Mouse (Mus musculus) layer of hippocampus, postnatal 25 days (tissue): ENCODE results near the gene Vmn2r107. TPM values are rescaled to one million over a fixed set of nuclear protein-coding genes. Genes with fewer than 3 reads are reported as not detected.

Experiments
- DNase-seq, 2 experiments: peaks; one replicate each; pipeline ENCODE4 v3.0.0; 2022; ENCODE audit warnings: mixed read lengths in 2 of 2, low spot score in 1 of 2; ENCODE audit errors: extremely low spot score in 1 of 2
- total RNA-seq, 2 experiments: library from RNA; stranded (reverse); gene quantifications; 2 replicates each; pipeline ENCODE4 v1.2.3; 2021

Gene Vmn2r107
- not detected for total RNA-seq

GRCm38 (mm10) chr17:20344942-20345341 lies at the start of gene Vmn2r107:
Gene Vmn2r107 (plus strand): TSS chr17:20345242.
- DNase-seq, result no peak

GRCm38 (mm10) chr17:20305790-20306189 lies 39.3 kb upstream of the Vmn2r107 start:
- DNase-seq, result no peak

- no peak for DNase-seq
These were observed 54.1 kb downstream of the Vmn2r107 start for GRCm38 (mm10) chr17:20399105-20399504.

GRCm38 (mm10) chr17:20413846-20414245 lies 68.8 kb downstream of the Vmn2r107 start, which contains the start of gene Vmn1r224:
Gene Vmn1r224 (plus strand): TSS chr17:20414146.
- DNase-seq, result no peak

Other genes starting within 250 kb of the Vmn2r107 start
- gene Fpr-rs7, start 231.0 kb upstream of the Vmn2r107 start, total RNA-seq, result not detected
- gene Fpr-rs6, start 162.1 kb upstream of the Vmn2r107 start, total RNA-seq, result not detected
- not detected for gene Vmn2r105, start 110.2 kb upstream of the Vmn2r107 start, total RNA-seq
- not detected for gene Vmn2r106, start 59.7 kb upstream of the Vmn2r107 start, total RNA-seq
- not detected for gene Vmn1r224, start 68.9 kb downstream of the Vmn2r107 start, total RNA-seq
- not detected for gene Vmn2r108, start 136.1 kb downstream of the Vmn2r107 start, total RNA-seq
- gene Vmn1r225, start 152.9 kb downstream of the Vmn2r107 start, total RNA-seq, result not detected
- not detected for gene Vmn2r109, start 219.5 kb downstream of the Vmn2r107 start, total RNA-seq